Mouse (Mus musculus) lung, adult 2 months (tissue): ENCODE results near the gene Shc3.

Source experiments
- CTCF ChIP-seq: fragments of 200-500 bp; IDR thresholded peaks from 2 replicates; pipeline ENCODE4 v1.5.1; 2011; ENCODE audit warnings: mild to moderate bottlenecking, low read length, control low read depth; ENCODE audit not compliant: insufficient read depth
- POLR2A ChIP-seq: fragments of 200-500 bp; IDR thresholded peaks from 2 replicates; pipeline ENCODE4 v1.6.1; 2011; ENCODE audit warnings: low read depth, mild to moderate bottlenecking, control low read depth, low read length, borderline replicate concordance; ENCODE audit errors: extremely low read depth

GRCm38 (mm10) chr13:51580263-51581044 is 11.2 kb upstream of the Shc3 start:
- TF ChIP-seq POLR2A (no peak), CTCF (no peak)
